Mouse (Mus musculus) thymus, adult 2 months (tissue): ENCODE results near the gene Rpl36.

Experiments
- CTCF ChIP-seq: fragments of 200-500 bp; IDR thresholded peaks from 2 replicates; pipeline ENCODE4 v1.5.1; 2012; ENCODE audit warnings: mild to moderate bottlenecking, control low read depth, low read length, moderate library complexity, borderline replicate concordance; ENCODE audit not compliant: control insufficient read depth, poor library complexity, insufficient read depth; ENCODE audit errors: extremely low read depth
- POLR2A ChIP-seq: fragments of 200-500 bp; IDR thresholded peaks from 2 replicates; pipeline ENCODE4 v1.6.1; 2012; ENCODE audit warnings: mild to moderate bottlenecking, low read length, control low read depth, moderate library complexity; ENCODE audit not compliant: control insufficient read depth, poor library complexity, insufficient read depth; ENCODE audit errors: extremely low read depth

DNA sequence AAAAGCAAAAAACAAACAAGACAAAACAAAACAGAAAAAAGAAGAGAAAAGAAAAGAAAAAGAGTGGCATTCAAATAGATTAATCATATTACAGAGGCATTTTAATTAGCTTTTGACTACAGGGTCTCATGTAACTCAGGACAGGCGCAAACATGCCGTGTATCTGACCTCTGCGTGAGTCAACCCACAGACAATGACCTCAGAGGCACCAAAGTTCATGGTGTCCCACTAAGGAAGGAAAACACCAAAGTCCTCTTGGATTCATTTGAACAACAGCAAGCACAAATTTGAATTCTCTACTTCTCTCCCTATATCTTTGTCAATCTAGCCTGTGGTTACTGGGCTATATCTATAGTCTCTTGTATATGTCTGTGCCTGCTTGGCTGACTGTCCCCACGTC is 30.0 kb downstream of the Rpl36 start:
- no peak for TF ChIP-seq POLR2A
- TF ChIP-seq CTCF = no peak
